Mouse (Mus musculus): ENCODE data around the gene Csf1. TPM values are rescaled to one million over a fixed set of nuclear protein-coding genes. Genes with fewer than 3 reads are reported as not detected.
A peak's percentile ranks its signal among the peaks of the same experiment; 100 is the strongest.

Gene Csf1
- polyA plus RNA-seq, 1 experiment, result not detected

DNA sequence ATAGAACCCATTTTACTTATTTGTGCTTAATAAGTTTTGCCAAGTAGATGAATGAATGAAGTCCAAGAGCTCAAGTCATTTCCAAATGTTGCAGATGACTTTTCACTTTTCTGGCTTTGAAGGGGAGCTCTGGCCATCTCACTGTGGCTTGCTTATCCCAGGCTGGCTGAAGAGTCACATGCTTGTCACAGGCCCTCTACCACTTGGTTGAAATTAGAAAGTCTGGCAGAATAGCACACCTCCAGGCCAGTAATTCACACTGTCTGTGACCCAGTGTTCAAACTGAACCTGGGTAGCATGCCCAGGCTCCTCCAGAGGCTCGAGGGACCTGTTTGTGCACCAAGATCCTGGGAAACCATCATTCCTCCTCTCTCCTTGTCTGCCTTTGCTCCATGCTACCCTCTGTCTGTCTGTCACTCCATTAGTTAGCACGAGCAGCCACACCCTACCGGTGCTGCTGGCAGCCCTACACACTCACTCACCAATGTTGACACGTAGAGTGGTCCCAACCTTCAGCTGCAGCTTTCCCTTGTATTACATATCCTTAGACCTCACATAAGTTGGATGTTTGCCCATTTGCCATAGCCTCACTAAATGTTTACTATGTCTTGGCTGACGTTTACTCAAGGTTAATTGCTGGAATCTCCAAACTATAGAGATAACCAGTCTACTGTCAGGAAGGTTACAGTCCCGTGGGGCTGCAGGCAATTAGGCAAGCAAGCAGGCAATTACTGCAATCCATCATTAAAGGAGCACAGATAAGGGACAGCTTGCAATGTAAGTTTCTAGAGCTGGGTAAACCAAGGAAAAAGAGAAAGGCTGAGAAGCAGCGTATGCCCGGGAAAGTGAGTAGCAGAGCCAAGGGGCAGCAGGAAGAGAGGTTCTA lies 8.1 kb upstream of the Csf1 start:
- TF ChIP-seq CTCF (IDR thresholded peaks at IDR 0.05; ENCODE audit: insufficient read depth, low read depth, low read length), result no peak
- TF ChIP-seq POLR2A (IDR thresholded peaks at IDR 0.05; ENCODE audit: insufficient read depth, low read depth, low read length), result no peak
- Histone ChIP-seq H3K4me1 (ENCODE audit: control insufficient read depth, insufficient read depth, low read length) (no peaks in the 10 kb centered on the region), H3K27ac (ENCODE audit: insufficient read depth, low read depth, low read length) (no peak overlapping the region), H3K4me3 (ENCODE audit: insufficient read depth, low read depth, low read length) (no peak overlapping the region)
- 76% methylated on average over 8 of the region's 8 CpGs for WGBS

DNA sequence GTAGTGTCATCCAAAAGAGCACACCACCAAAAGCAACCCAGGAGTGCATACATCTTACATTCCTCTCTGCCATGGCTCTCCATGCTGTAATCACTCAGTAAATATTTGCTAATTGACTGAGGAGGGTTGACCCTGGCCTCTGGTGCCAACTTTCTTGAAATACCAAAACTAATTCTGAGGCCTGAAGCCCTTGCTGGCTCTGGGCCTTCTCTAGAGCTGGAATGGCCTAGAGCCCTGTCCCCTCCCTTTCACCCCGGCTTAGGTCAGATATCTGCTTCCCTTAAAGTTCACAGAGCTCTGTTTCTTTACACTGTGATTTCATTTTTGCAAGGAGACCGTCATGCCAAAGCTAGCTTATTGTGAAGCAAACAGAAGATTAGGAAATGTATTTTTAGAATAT lies 6.5 kb upstream of the Csf1 start:
- TF ChIP-seq POLR2A (IDR thresholded peaks at IDR 0.05; ENCODE audit: insufficient read depth, low read depth, low read length) (no peak), CTCF (IDR thresholded peaks at IDR 0.05; ENCODE audit: insufficient read depth, low read depth, low read length) (no peak)
- no peak overlapping the region for H3K27ac ChIP-seq (ENCODE audit: insufficient read depth, low read depth, low read length)
- WGBS, result 73% methylated on average over 2 of the region's 2 CpGs
- no peaks in the 10 kb centered on the region for H3K4me1 ChIP-seq (ENCODE audit: control insufficient read depth, insufficient read depth, low read length)
- no peak overlapping the region for H3K4me3 ChIP-seq (ENCODE audit: insufficient read depth, low read depth, low read length)

- 95% methylated on average over 2 of the region's 2 CpGs for WGBS
Observed at GRCm38 (mm10) chr3:107765979-107766378, 5.7 kb upstream of the Csf1 start.

GRCm38 (mm10) chr3:107763552-107763951 lies 3.3 kb upstream of the Csf1 start:
- 85% methylated on average over 4 of the region's 4 CpGs for WGBS
- no peak overlapping the region for H3K4me3 ChIP-seq (ENCODE audit: insufficient read depth, low read depth, low read length)
- peaks cover 13% of the 10 kb centered on the region for H3K4me1 ChIP-seq (ENCODE audit: control insufficient read depth, insufficient read depth, low read length)
- TF ChIP-seq POLR2A (IDR thresholded peaks at IDR 0.05; ENCODE audit: insufficient read depth, low read depth, low read length), result no peak
- no peak for TF ChIP-seq CTCF (IDR thresholded peaks at IDR 0.05; ENCODE audit: insufficient read depth, low read depth, low read length)
- no peak overlapping the region for H3K27ac ChIP-seq (ENCODE audit: insufficient read depth, low read depth, low read length)

More at GRCm38 (mm10) chr3:107765979-107766378, 5.7 kb upstream of the Csf1 start:
- Histone ChIP-seq H3K4me1 (ENCODE audit: control insufficient read depth, insufficient read depth, low read length) (no peaks in the 10 kb centered on the region), H3K27ac (ENCODE audit: insufficient read depth, low read depth, low read length) (no peak overlapping the region), H3K4me3 (ENCODE audit: insufficient read depth, low read depth, low read length) (no peak overlapping the region)
- TF ChIP-seq POLR2A (IDR thresholded peaks at IDR 0.05; ENCODE audit: insufficient read depth, low read depth, low read length) (no peak), CTCF (IDR thresholded peaks at IDR 0.05; ENCODE audit: insufficient read depth, low read depth, low read length) (no peak)

DNA sequence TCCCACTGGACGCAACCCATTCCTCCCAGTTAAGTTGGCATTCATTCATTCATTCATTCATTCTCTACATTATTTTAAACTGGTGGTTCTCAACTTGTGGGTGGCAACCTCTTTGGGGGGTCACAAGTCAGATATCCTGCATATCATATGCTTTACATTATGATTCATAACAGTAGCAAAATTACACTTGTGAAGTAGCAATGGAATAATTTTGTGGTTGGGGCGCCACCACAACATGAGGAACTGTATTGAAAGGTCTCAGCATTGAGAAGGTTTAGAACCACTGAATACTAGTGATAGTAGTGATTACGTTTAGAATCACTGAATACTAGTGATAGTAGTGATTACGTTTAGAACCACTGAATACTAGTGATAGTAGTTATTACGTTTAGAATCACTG lies 1.2 kb upstream of the Csf1 start:
- WGBS, result 98% methylated on average over 5 of the region's 5 CpGs
- Histone ChIP-seq H3K4me1 (ENCODE audit: control insufficient read depth, insufficient read depth, low read length) (peaks cover 17% of the 10 kb centered on the region), H3K4me3 (ENCODE audit: insufficient read depth, low read depth, low read length) (no peak overlapping the region), H3K27ac (ENCODE audit: insufficient read depth, low read depth, low read length) (no peak overlapping the region)
- TF ChIP-seq CTCF (IDR thresholded peaks at IDR 0.05; ENCODE audit: insufficient read depth, low read depth, low read length), result no peak
- TF ChIP-seq POLR2A (IDR thresholded peaks at IDR 0.05; ENCODE audit: insufficient read depth, low read depth, low read length), result no peak

DNA sequence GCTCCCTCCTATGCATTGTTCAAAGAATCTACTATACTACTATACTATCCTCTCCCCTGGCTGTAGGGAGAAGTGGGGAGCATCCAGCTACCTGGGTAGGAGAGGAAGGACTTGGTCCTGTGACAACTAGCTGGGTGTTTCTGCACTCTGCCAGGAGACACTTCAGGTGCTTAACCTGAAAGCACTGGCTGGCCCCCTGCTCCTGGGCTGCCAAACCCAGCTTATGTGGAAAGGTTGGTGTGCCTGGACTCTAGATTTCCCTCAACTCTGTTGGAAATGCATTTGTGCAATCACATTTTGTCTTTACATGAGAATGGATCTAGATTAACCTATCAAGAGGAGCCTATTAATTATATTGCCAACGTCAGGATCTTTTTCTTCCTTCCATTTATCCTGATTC lies 502 bp upstream of the Csf1 start:
- Histone ChIP-seq H3K27ac (ENCODE audit: insufficient read depth, low read depth, low read length) (no peak overlapping the region), H3K4me1 (ENCODE audit: control insufficient read depth, insufficient read depth, low read length) (peaks cover 19% of the 10 kb centered on the region), H3K4me3 (ENCODE audit: insufficient read depth, low read depth, low read length) (no peak overlapping the region)
- 79% methylated on average over 1 of the region's 1 CpGs for WGBS
- TF ChIP-seq POLR2A (IDR thresholded peaks at IDR 0.05; ENCODE audit: insufficient read depth, low read depth, low read length), result no peak
- TF ChIP-seq CTCF (IDR thresholded peaks at IDR 0.05; ENCODE audit: insufficient read depth, low read depth, low read length), result no peak

DNA sequence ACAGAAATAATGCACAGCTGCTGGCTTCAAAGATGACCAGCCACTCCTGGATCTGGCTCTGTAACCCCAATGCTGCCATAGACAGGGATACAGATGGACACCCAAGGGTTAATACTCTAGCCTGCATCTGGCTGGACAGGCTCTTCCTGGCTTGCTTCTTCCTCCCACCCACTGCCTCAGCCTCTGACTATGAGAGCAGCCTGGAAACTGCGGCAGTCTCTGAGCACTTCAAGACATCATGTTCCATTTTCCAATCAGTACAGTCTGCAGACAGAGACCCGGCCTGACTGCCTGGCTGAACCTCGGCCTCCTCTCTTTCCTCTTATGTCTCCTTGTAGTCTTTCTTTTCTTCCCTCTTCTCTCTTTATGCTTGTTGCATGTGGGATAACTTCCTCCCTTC lies 1.6 kb downstream of the Csf1 start:
- no peak for TF ChIP-seq POLR2A (IDR thresholded peaks at IDR 0.05; ENCODE audit: insufficient read depth, low read depth, low read length)
- TF ChIP-seq CTCF (IDR thresholded peaks at IDR 0.05; ENCODE audit: insufficient read depth, low read depth, low read length), result no peak
- peak overlapping the region; percentile 24; the same call in 1 of the 2 replicates for H3K27ac ChIP-seq (ENCODE audit: insufficient read depth, low read depth, low read length)
- H3K4me3 ChIP-seq (ENCODE audit: insufficient read depth, low read depth, low read length), result peak overlapping the region; percentile 61
- peaks cover 19% of the 10 kb centered on the region for H3K4me1 ChIP-seq (ENCODE audit: control insufficient read depth, insufficient read depth, low read length)
- 25% methylated on average over 3 of the region's 3 CpGs for WGBS

DNA sequence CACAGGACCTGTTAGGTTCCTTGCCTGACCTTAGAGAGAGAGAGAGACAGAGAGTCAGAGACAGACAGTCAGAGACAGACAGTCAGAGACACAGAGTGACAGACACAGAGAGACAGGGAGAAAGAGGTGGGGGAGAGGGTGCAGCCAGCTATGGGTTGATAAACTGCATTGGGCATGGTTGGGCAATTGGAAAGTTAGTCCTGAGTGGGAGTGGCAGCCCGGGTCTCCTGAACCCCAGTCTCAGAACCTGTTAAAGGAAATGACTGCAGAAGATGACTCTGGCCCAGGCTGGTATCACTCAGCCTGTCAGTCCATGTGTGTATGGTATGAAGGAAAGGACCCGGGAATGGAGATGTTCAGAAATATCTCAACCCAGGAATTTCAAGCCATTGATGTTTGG lies 2.1 kb downstream of the Csf1 start:
- no peak for TF ChIP-seq CTCF (IDR thresholded peaks at IDR 0.05; ENCODE audit: insufficient read depth, low read depth, low read length)
- Histone ChIP-seq H3K4me1 (ENCODE audit: control insufficient read depth, insufficient read depth, low read length) (peaks cover 19% of the 10 kb centered on the region), H3K4me3 (ENCODE audit: insufficient read depth, low read depth, low read length) (no peak overlapping the region), H3K27ac (ENCODE audit: insufficient read depth, low read depth, low read length) (no peak overlapping the region)
- WGBS, result 64% methylated on average over 2 of the region's 2 CpGs

DNA sequence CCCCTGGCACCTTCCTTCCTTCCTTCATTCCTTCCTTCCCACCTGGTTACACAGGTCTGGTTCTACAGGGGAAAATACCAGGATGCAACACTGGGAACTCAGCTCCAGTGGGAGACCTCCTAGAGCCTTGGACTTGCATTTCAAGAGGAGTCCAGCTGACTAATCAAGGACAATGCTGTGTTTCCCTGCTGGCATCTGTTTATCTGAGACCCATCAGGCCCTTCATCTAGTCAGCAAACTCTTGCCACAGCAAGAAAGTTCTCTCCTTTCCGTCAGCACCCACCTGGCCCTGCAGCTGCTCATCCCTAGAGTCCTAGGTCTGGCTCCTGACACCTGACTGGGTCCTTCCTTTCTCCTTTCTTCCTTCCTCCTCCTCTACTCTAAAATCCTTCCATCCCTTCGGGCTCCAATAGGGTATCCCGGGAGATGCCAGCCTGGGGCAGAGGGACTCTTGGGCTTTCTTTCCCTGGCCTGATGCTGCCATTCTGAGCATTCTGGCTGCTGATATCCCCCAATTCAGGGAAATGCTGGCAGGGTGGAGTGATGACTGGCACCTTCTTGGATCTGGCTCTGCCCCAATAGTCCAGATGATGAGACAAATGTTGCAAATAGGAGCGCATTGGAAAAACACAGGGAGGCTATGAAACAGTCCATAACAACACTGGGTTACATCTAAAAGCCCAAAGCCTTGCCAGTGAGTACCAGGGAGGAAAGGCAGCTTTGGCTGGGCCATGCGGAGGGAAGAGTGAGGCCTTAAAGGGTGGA lies 2.7 kb downstream of the Csf1 start:
- WGBS, result 70% methylated on average over 5 of the region's 5 CpGs
- Histone ChIP-seq H3K4me3 (ENCODE audit: insufficient read depth, low read depth, low read length) (no peak overlapping the region), H3K27ac (ENCODE audit: insufficient read depth, low read depth, low read length) (no peak overlapping the region), H3K4me1 (ENCODE audit: control insufficient read depth, insufficient read depth, low read length) (peaks cover 19% of the 10 kb centered on the region)
- TF ChIP-seq CTCF (IDR thresholded peaks at IDR 0.05; ENCODE audit: insufficient read depth, low read depth, low read length) (no peak), POLR2A (IDR thresholded peaks at IDR 0.05; ENCODE audit: insufficient read depth, low read depth, low read length) (no peak)

Data from olfactory bulb, adult 2 months (tissue).